Mouse (Mus musculus) thymus, adult 2 months (tissue): Measurements from ENCODE around the gene Dhrs7. TPM values are rescaled to one million over a fixed set of nuclear protein-coding genes. Genes with fewer than 3 reads are reported as not detected.

Source experiments
- DNase-seq: peaks from one replicate; pipeline ENCODE4 v3.0.0; 2021
- H3K27ac ChIP-seq: fragments of 200-500 bp; 2 replicates; pipeline ENCODE4 v1.5.1; 2012; ENCODE audit warnings: low read length, control low read depth; ENCODE audit not compliant: control insufficient read depth, insufficient read depth
- H3K27me3 ChIP-seq: fragments of 200-500 bp; 2 replicates; pipeline ENCODE4 v1.6.1; 2012; ENCODE audit warnings: mild to moderate bottlenecking, low read length, moderate library complexity, mixed read lengths; ENCODE audit not compliant: control insufficient read depth, insufficient read depth
- H3K36me3 ChIP-seq: fragments of 200-500 bp; 2 replicates; pipeline ENCODE4 v1.6.1; 2012; ENCODE audit warnings: mild to moderate bottlenecking, low read length, moderate library complexity; ENCODE audit not compliant: control insufficient read depth, insufficient read depth
- H3K4me1 ChIP-seq: fragments of 200-500 bp; replicated peaks from 2 replicates; pipeline ENCODE4 v1.6.1; 2012; ENCODE audit warnings: low read length; ENCODE audit not compliant: control insufficient read depth, insufficient read depth
- H3K4me3 ChIP-seq: fragments of 200-500 bp; 2 replicates; pipeline ENCODE4 v1.5.1; 2012; ENCODE audit warnings: mild to moderate bottlenecking, low read length, control low read depth, moderate library complexity; ENCODE audit not compliant: control insufficient read depth, insufficient read depth
- CTCF ChIP-seq: fragments of 200-500 bp; IDR thresholded peaks from 2 replicates; pipeline ENCODE4 v1.5.1; 2012; ENCODE audit warnings: mild to moderate bottlenecking, control low read depth, low read length, moderate library complexity, borderline replicate concordance; ENCODE audit not compliant: control insufficient read depth, poor library complexity, insufficient read depth; ENCODE audit errors: extremely low read depth
- POLR2A ChIP-seq: fragments of 200-500 bp; IDR thresholded peaks from 2 replicates; pipeline ENCODE4 v1.6.1; 2012; ENCODE audit warnings: mild to moderate bottlenecking, low read length, control low read depth, moderate library complexity; ENCODE audit not compliant: control insufficient read depth, poor library complexity, insufficient read depth; ENCODE audit errors: extremely low read depth
- WGBS: fragments of 180-500 bp; shearing (Covaris S2); methylation state at CpG from one replicate; pipeline ENCODE4 v1.1.7; 2018; 5-methylcytosine and 5-hydroxymethylcytosine counted together
- polyA plus RNA-seq: library from polyadenylated mRNA; depleted of rRNA; stranded (reverse); fragments of >200 nt; gene quantifications from 2 replicates; pipeline ENCODE4 v1.2.3, GENCODE M21; 2012

Dhrs7 gene
- polyA plus RNA-seq, 1 experiment = 16.9 TPM

GRCm38 (mm10) chr12:72683612-72684011 lies 18.9 kb upstream of the Dhrs7 start:
- WGBS = 96% methylated on average over 3 of the region's 3 CpGs
- H3K27me3 ChIP-seq = no peaks in the 10 kb centered on the region

GRCm38 (mm10) chr12:72682511-72683282 lies 18.0 kb upstream of the Dhrs7 start:
- 84% methylated on average over 8 of the region's 8 CpGs for WGBS
- Histone ChIP-seq H3K4me1 (no peaks in the 10 kb centered on the region), H3K27me3 (no peaks in the 10 kb centered on the region), H3K36me3 (no peaks in the 10 kb centered on the region), H3K4me3 (no peak overlapping the region), H3K27ac (no peak overlapping the region)
- TF ChIP-seq POLR2A (no peak), CTCF (no peak)
- no peak for DNase-seq

More at GRCm38 (mm10) chr12:72683612-72684011, 18.9 kb upstream of the Dhrs7 start:
- no peak for DNase-seq
- no peaks in the 10 kb centered on the region for H3K36me3 ChIP-seq
- no peak overlapping the region for H3K4me3 ChIP-seq
- no peaks in the 10 kb centered on the region for H3K4me1 ChIP-seq
- H3K27ac ChIP-seq = no peak overlapping the region
- TF ChIP-seq CTCF = no peak
- no peak for TF ChIP-seq POLR2A

GRCm38 (mm10) chr12:72681919-72682318 lies 17.2 kb upstream of the Dhrs7 start:
- Histone ChIP-seq H3K4me1 (no peaks in the 10 kb centered on the region), H3K36me3 (no peaks in the 10 kb centered on the region), H3K4me3 (no peak overlapping the region), H3K27ac (no peak overlapping the region), H3K27me3 (no peaks in the 10 kb centered on the region)
- WGBS = 93% methylated on average over 1 of the region's 1 CpGs
- DNase-seq = no peak
- TF ChIP-seq POLR2A = no peak
- TF ChIP-seq CTCF = no peak

- Histone ChIP-seq H3K27ac (no peak overlapping the region), H3K36me3 (no peaks in the 10 kb centered on the region), H3K4me1 (no peaks in the 10 kb centered on the region), H3K27me3 (no peaks in the 10 kb centered on the region), H3K4me3 (no peak overlapping the region)
- no peak for DNase-seq
- 80% methylated on average over 3 of the region's 3 CpGs for WGBS
- TF ChIP-seq CTCF = no peak
- no peak for TF ChIP-seq POLR2A
These were observed 14.9 kb upstream of the Dhrs7 start for GRCm38 (mm10) chr12:72679635-72680034.

GRCm38 (mm10) chr12:72674820-72675219 lies 10.1 kb upstream of the Dhrs7 start:
- no peaks in the 10 kb centered on the region for H3K36me3 ChIP-seq
- 9% methylated on average over 2 of the region's 2 CpGs for WGBS

GRCm38 (mm10) chr12:72674079-72674797 lies 9.5 kb upstream of the Dhrs7 start:
- no peak for DNase-seq
- Histone ChIP-seq H3K4me1 (no peaks in the 10 kb centered on the region), H3K36me3 (no peaks in the 10 kb centered on the region), H3K4me3 (no peak overlapping the region), H3K27me3 (no peaks in the 10 kb centered on the region), H3K27ac (no peak overlapping the region)
- no peak for TF ChIP-seq POLR2A
- TF ChIP-seq CTCF = no peak
- WGBS = 14% methylated on average over 7 of the region's 7 CpGs

More at GRCm38 (mm10) chr12:72674820-72675219, 10.1 kb upstream of the Dhrs7 start:
- no peaks in the 10 kb centered on the region for H3K4me1 ChIP-seq
- no peak overlapping the region for H3K4me3 ChIP-seq
- TF ChIP-seq POLR2A (no peak), CTCF (no peak)
- DNase-seq = no peak
- no peak overlapping the region for H3K27ac ChIP-seq
- no peaks in the 10 kb centered on the region for H3K27me3 ChIP-seq
